24 mouse cellular contexts compared by ENCODE assay signal in the genomic region with DNA sequence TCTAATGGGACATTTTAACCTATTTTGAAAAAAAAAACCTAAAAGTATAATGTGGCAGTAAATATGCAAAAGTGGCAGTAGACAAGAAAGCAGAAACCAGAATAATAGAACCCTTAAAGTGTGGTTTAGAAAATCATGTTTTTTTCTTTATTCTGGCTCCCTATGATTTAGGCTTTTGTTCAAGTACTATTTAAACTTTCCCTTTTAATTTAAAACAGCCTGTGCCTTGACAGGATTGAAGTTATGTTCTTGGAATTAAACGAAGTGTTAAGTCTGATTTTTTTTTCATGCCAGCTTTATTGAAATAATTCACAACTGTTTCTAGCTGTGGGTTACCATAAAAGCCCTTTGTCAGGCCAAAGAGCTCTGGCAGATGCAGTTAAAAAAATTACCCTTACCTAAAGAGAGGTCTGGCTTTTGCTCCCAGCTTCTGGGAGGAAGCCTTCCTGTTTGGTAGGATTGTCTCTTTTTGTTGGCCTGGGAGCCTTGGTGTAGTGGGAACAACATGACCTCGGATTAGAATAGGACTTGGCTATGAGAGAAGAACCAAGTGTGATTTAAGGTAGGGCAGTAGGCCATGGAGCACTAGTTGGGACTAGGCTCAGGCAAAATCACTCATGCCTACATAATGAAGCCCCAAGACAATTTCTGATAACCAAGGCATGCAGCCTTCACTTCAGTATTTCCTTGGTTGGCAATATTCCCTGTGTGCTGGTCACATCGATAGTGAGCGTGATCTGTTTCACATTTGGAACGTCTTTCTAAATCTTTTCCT. TPM values are rescaled to one million over a fixed set of nuclear protein-coding genes. Genes with fewer than 3 reads are reported as not detected.
DNase-seq lines count a peak whose midpoint lies in the region; ATAC-seq and TF ChIP-seq lines count a peak whose summit lies in the region.
"Had no signal": no experiment of that assay in that cellular context is flagged by ENCODE, and none has a peak within 500 bp of the region (broad histone marks: within the 10 kb centered on the region; RNA-seq: fewer than 3 reads in every experiment).

No protein-coding gene starts in this region.

- no peaks in the 10 kb centered on the region for H3K27me3 ChIP-seq in kidney, postnatal 0 days (ENCODE audit: insufficient read depth, low read length)
- H3K27me3 ChIP-seq in limb, embryonic 14.5 days (ENCODE audit: control insufficient read depth, insufficient read depth, low read length) = no peaks in the 10 kb centered on the region
- no peaks in the 10 kb centered on the region for H3K27me3 ChIP-seq in thymus, adult 2 months (ENCODE audit: control insufficient read depth, insufficient read depth, low read length)
- H3K27me3 ChIP-seq: embryonic facial prominence, embryonic 15.5 days; liver, embryonic 13.5 days had no signal

- 54% methylated on average over 5 of the region's 5 CpGs for WGBS in kidney, postnatal 0 days
- 55% methylated on average over 5 of the region's 5 CpGs for whole genome bisulfite sequencing in limb, embryonic 14.5 days
- WGBS in thymus, adult 2 months = 82% methylated on average over 5 of the region's 5 CpGs

- TF ChIP-seq POLR2A in limb, embryonic 14.5 days (IDR thresholded peaks at IDR 0.05; ENCODE audit: borderline replicate concordance, extremely low read depth, insufficient read depth, insufficient read length) = no peak
- no peak for TF ChIP-seq POLR2A in thymus, adult 2 months (IDR thresholded peaks at IDR 0.05; ENCODE audit: control insufficient read depth, extremely low read depth, insufficient read depth, low read length, poor library complexity)

- ATAC-seq in kidney, postnatal 0 days (replicated peaks; ENCODE audit: low FRiP score, low read depth) = no peak
- no peak for ATAC-seq in limb, embryonic 14.5 days (ENCODE audit: low FRiP score, low read depth)
- ATAC-seq: hindbrain, embryonic 16.5 days had no signal

- no peak overlapping the region for H3K4me3 ChIP-seq in gastrocnemius, adult 2 months
- H3K4me3 ChIP-seq in kidney, postnatal 0 days (replicated peaks; ENCODE audit: low read depth, low read length) = no peak overlapping the region
- no peak overlapping the region for H3K4me3 ChIP-seq in limb, embryonic 14.5 days (replicated peaks; ENCODE audit: low read length)
- no peak overlapping the region for H3K4me3 ChIP-seq in thymus, adult 2 months (ENCODE audit: control insufficient read depth, insufficient read depth, low read length)
- H3K4me3 ChIP-seq: embryonic facial prominence, embryonic 15.5 days; liver, embryonic 13.5 days had no signal

- no peak overlapping the region for H3K4me2 ChIP-seq in kidney, postnatal 0 days (ENCODE audit: low read length)
- H3K4me2 ChIP-seq in limb, embryonic 14.5 days (replicated peaks; ENCODE audit: low read depth, low read length, severe bottlenecking) = no peak overlapping the region
- H3K4me2 ChIP-seq: embryonic facial prominence, embryonic 15.5 days; liver, embryonic 13.5 days had no signal

- no peak for TF ChIP-seq CTCF in gastrocnemius, adult 2 months (IDR thresholded peaks at IDR 0.05)
- no peak for TF ChIP-seq CTCF in kidney, postnatal 0 days (IDR thresholded peaks at IDR 0.05; ENCODE audit: low read depth)
- TF ChIP-seq CTCF in thymus, adult 2 months (IDR thresholded peaks at IDR 0.05; ENCODE audit: borderline replicate concordance, control insufficient read depth, extremely low read depth, insufficient read depth, low read length, poor library complexity) = no peak

- H3K9ac ChIP-seq in kidney, postnatal 0 days (ENCODE audit: low read depth, low read length) = no peak overlapping the region
- H3K9ac ChIP-seq in limb, embryonic 14.5 days (ENCODE audit: low read depth, low read length, severe bottlenecking) = no peak overlapping the region
- H3K9ac ChIP-seq: embryonic facial prominence, embryonic 15.5 days; liver, embryonic 13.5 days had no signal

- intact Hi-C loops in gastrocnemius, adult 2 months (cut with DNase I) = no loop called here

- no peaks in the 10 kb centered on the region for H3K4me1 ChIP-seq in kidney, postnatal 0 days (replicated peaks; ENCODE audit: insufficient read depth, low read length)
- no peaks in the 10 kb centered on the region for H3K4me1 ChIP-seq in limb, embryonic 14.5 days (ENCODE audit: control insufficient read depth, insufficient read depth, low read length)
- no peaks in the 10 kb centered on the region for H3K4me1 ChIP-seq in thymus, adult 2 months (replicated peaks; ENCODE audit: control insufficient read depth, insufficient read depth, low read length)
- H3K4me1 ChIP-seq: embryonic facial prominence, embryonic 15.5 days; liver, embryonic 13.5 days had no signal

- DNase-seq in gastrocnemius, adult 2 months = no peak
- DNase-seq in gastrocnemius, postnatal 25 days = no peak
- peak; percentile 2 for DNase-seq in kidney, postnatal 0 days (ENCODE audit: low spot score)
- no peak for DNase-seq in kidney, adult 11 months
- peak; percentile 22 for DNase-seq in fibroblast of lung, adult 2 months (ENCODE audit: low read depth)
- DNase-seq in limb, embryonic 14.5 days (ENCODE audit: low spot score) = peak; percentile 14
- DNase-seq in cerebellum, adult 11-12 months = no peak
- no peak for DNase-seq in thymus, adult 2 months
- DNase-seq: adrenal gland, adult 8-10 months; cerebellum, adult 8-10 months; liver, embryonic 13.5 days; lung, postnatal 14 days; right cerebral cortex, postnatal 4 days had no signal

- no peaks in the 10 kb centered on the region for H3K36me3 ChIP-seq in kidney, postnatal 0 days (ENCODE audit: insufficient read depth, low read length)
- no peaks in the 10 kb centered on the region for H3K36me3 ChIP-seq in limb, embryonic 14.5 days (ENCODE audit: control insufficient read depth, insufficient read depth, low read length)
- H3K36me3 ChIP-seq in thymus, adult 2 months (ENCODE audit: control insufficient read depth, insufficient read depth, low read length) = no peaks in the 10 kb centered on the region
- H3K36me3 ChIP-seq: embryonic facial prominence, embryonic 15.5 days; liver, embryonic 13.5 days had no signal

- no peaks in the 10 kb centered on the region for H3K9me3 ChIP-seq in kidney, postnatal 0 days (replicated peaks; ENCODE audit: low read length)
- H3K9me3 ChIP-seq in limb, embryonic 14.5 days (ENCODE audit: control insufficient read depth, low read length) = no peaks in the 10 kb centered on the region
- H3K9me3 ChIP-seq: embryonic facial prominence, embryonic 15.5 days; liver, embryonic 13.5 days had no signal

- H3K27ac ChIP-seq in gastrocnemius, adult 2 months = peak overlapping the region; percentile 70
- no peak overlapping the region for H3K27ac ChIP-seq in kidney, postnatal 0 days
- H3K27ac ChIP-seq in limb, embryonic 14.5 days (replicated peaks; ENCODE audit: low read depth, low read length) = 0 out of 2 replicates have a peak overlapping the region, but pooled peaks have one; percentile 28
- H3K27ac ChIP-seq in thymus, adult 2 months (ENCODE audit: control insufficient read depth, insufficient read depth, low read length) = no peak overlapping the region
- H3K27ac ChIP-seq: embryonic facial prominence, embryonic 15.5 days; liver, embryonic 13.5 days had no signal

RNA-seq across cellular contexts. Expression of gene Mospd2, which starts 27.4 kb away (rescaled TPM):
- 1 to 10 TPM; 7.3 to 8.1 TPM for total RNA-seq in gastrocnemius, adult 2 months (2021)
- 1 to 10 TPM; 7.0 to 7.2 TPM for total RNA-seq in gastrocnemius, postnatal 25 days (2021)
- polyA plus RNA-seq in kidney, postnatal 0 days (2015; fragmentation: Nextera tagmentation; extraction: Ambion mirVana) = 26.6 and 27.9 TPM in 2 replicates
- polyA plus RNA-seq in limb, embryonic 14.5 days (2012; rRNA removed) = 18.3 and 20.8 TPM in 2 replicates
- 20.7 and 21.5 TPM in 2 replicates for polyA plus RNA-seq in limb, embryonic 14.5 days (2014; fragmentation: Nextera tagmentation; extraction: Ambion mirVana)
- polyA plus RNA-seq in thymus, adult 2 months (2012; rRNA removed) = 2.7 and 3.9 TPM in 2 replicates

RNA-seq across cellular contexts. Expression of gene Fancb, which starts 27.6 kb away (rescaled TPM):
- under 1 TPM; 0.45 to 0.54 TPM for total RNA-seq in gastrocnemius, adult 2 months (2021)
- under 1 TPM; 0.49 to 0.51 TPM for total RNA-seq in gastrocnemius, postnatal 25 days (2021)
- polyA plus RNA-seq in kidney, postnatal 0 days (2015; fragmentation: Nextera tagmentation; extraction: Ambion mirVana) = 4.4 and 5.3 TPM in 2 replicates
- 5.5 and 7.1 TPM in 2 replicates for polyA plus RNA-seq in limb, embryonic 14.5 days (2012; rRNA removed)
- polyA plus RNA-seq in limb, embryonic 14.5 days (2014; fragmentation: Nextera tagmentation; extraction: Ambion mirVana) = 8.8 and 9.2 TPM in 2 replicates
- 0.97 and 1.2 TPM in 2 replicates for polyA plus RNA-seq in thymus, adult 2 months (2012; rRNA removed)

RNA-seq across cellular contexts. Expression of gene Gm17604, which starts 51.8 kb away (rescaled TPM):
- total RNA-seq in gastrocnemius, adult 2 months (2021) = not detected
- not detected for total RNA-seq in gastrocnemius, postnatal 25 days (2021)
- not detected in 2 replicates for polyA plus RNA-seq in kidney, postnatal 0 days (2015; fragmentation: Nextera tagmentation; extraction: Ambion mirVana)
- not detected in 2 replicates for polyA plus RNA-seq in limb, embryonic 14.5 days (2012; rRNA removed)
- not detected in 2 replicates for polyA plus RNA-seq in limb, embryonic 14.5 days (2014; fragmentation: Nextera tagmentation; extraction: Ambion mirVana)
- polyA plus RNA-seq in thymus, adult 2 months (2012; rRNA removed) = not detected in 2 replicates
- total RNA-seq: adrenal gland, adult 8-10 months; ES-E14; layer of hippocampus, postnatal 25 days; left cerebral cortex, postnatal 36 days had no signal
- polyA plus RNA-seq: brain, embryonic 14.5 days; C2C12; embryonic facial prominence, embryonic 15.5 days; heart, postnatal 0 days; hindbrain, embryonic 16.5 days; kidney, embryonic 14.5 days; liver, embryonic 13.5 days; neural tube, embryonic 14.5 days; thymus, postnatal 0 days had no signal

Comparison
In these comparisons a context has a peak if more than half of its experiments do, and no peak if none do; other contexts are left out.
1. DNase-seq: peak in kidney, postnatal 0 days (single experiment), fibroblast of lung, adult 2 months (single experiment) and limb, embryonic 14.5 days (single experiment); none in gastrocnemius, adult 2 months (single experiment), gastrocnemius, postnatal 25 days (single experiment), kidney, adult 11 months (single experiment), cerebellum, adult 11-12 months (single experiment) and thymus, adult 2 months (single experiment).
2. H3K27ac ChIP-seq: peak in gastrocnemius, adult 2 months (single experiment) and limb, embryonic 14.5 days (single experiment); none in kidney, postnatal 0 days (single experiment) and thymus, adult 2 months (single experiment).